Mouse (Mus musculus) lung, embryonic 14.5 days (tissue): ENCODE measurements around the gene Impdh2. TPM values are rescaled to one million over a fixed set of nuclear protein-coding genes. Genes with fewer than 3 reads are reported as not detected.
"Not testable (repeated sequence)": the region's sequence is repeated elsewhere in the genome, so short reads cannot be mapped to it uniquely, and the experiment has no call there.

ENCODE experiments used
- ATAC-seq: fragments of 200-750 bp; cut with Nextera tagmentation; 2 replicates; pipeline ENCODE4 v1.8.0; 2017; ENCODE audit warnings: mild to moderate bottlenecking, moderate TSS enrichment, moderate library complexity; ENCODE audit not compliant: insufficient read depth
- DNase-seq: peaks from one replicate; pipeline ENCODE4 v3.0.0-alpha.2; 2015
- H3K27ac ChIP-seq: fragments of 300-500 bp; sonication (generic); 2 replicates; pipeline ENCODE4 v1.5.1; 2014; ENCODE audit warnings: low read depth, mild to moderate bottlenecking, moderate library complexity
- H3K27me3 ChIP-seq: fragments of 300-500 bp; sonication (generic); 2 replicates; pipeline ENCODE4 v1.6.1; 2014; ENCODE audit warnings: low read length, control low read depth; ENCODE audit not compliant: insufficient read depth
- H3K36me3 ChIP-seq: fragments of 300-500 bp; sonication (generic); 2 replicates; pipeline ENCODE4 v1.6.1; 2014; ENCODE audit warnings: control low read depth; ENCODE audit not compliant: insufficient read depth
- H3K4me1 ChIP-seq: fragments of 300-500 bp; sonication (generic); 2 replicates; pipeline ENCODE4 v1.6.1; 2014; ENCODE audit warnings: antibody characterized with exemption, control low read depth; ENCODE audit not compliant: insufficient read depth
- H3K4me2 ChIP-seq: fragments of 300-500 bp; sonication (generic); 2 replicates; pipeline ENCODE4 v1.6.1; 2014; ENCODE audit warnings: mild to moderate bottlenecking
- H3K4me3 ChIP-seq: fragments of 300-500 bp; sonication (generic); 2 replicates; pipeline ENCODE4 v1.5.1; 2014; ENCODE audit warnings: low read depth, low read length
- H3K9ac ChIP-seq: fragments of 300-500 bp; sonication (generic); 2 replicates; pipeline ENCODE4 v1.6.1; 2014
- H3K9me3 ChIP-seq: fragments of 300-500 bp; sonication (generic); 2 replicates; pipeline ENCODE4 v1.6.1; 2016; ENCODE audit warnings: low read depth, low read length, control low read depth
- CTCF ChIP-seq: IDR thresholded peaks from 2 replicates; pipeline ENCODE4 v1.5.1; 2016; ENCODE audit warnings: antibody characterized with exemption, low read depth
- WGBS: fragments of 180-500 bp; shearing (Covaris S2); extraction: QIAGEN DNeasy Blood & Tissue Kit; methylation state at CpG from one replicate; pipeline ENCODE4 v1.1.7; 2014; 5-methylcytosine and 5-hydroxymethylcytosine counted together
- polyA plus RNA-seq: library from polyadenylated mRNA; unstranded; fragments of >200 nt; fragmentation: Nextera tagmentation; extraction: Ambion mirVana; gene quantifications from 2 replicates; pipeline ENCODE4 v1.2.1, GENCODE M21; 2014

Impdh2 gene
- polyA plus RNA-seq, 1 experiment from 2014 or later = 202 TPM

DNA sequence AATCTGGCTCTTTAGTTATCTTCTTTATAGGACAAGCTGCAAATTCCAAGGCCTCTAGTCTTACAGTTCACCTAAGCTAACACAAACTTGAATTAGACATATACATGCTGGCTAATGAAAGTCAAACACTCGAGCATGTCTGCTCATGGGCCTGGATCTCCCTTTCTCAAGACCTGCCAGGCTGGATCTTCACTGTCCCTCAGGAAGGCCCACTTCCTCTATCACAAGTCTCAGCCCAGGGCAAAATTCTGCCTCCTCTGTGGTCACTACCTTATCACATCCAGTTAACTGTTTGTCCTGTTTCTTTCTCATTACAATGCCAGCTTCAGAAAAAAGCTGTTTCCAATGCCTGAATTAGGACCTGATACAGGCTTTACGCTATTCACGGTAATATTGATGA, 34.3 kb downstream of the Impdh2 start:
- Histone ChIP-seq H3K27me3 (no peaks in the 10 kb centered on the region), H3K36me3 (no peaks in the 10 kb centered on the region), H3K27ac (no peak overlapping the region), H3K4me2 (no peak overlapping the region), H3K9ac (no peak overlapping the region), H3K4me1 (no peaks in the 10 kb centered on the region), H3K9me3 (no peaks in the 10 kb centered on the region), H3K4me3 (no peak overlapping the region)
- no peak for DNase-seq
- no peak for TF ChIP-seq CTCF
- no peak for ATAC-seq
- 69% methylated on average over 3 of the region's 3 CpGs for WGBS

- 0 out of 2 replicates have a peak, but pooled peaks have one; percentile 9 for TF ChIP-seq CTCF
Observed at GRCm38 (mm10) chr9:108596998-108597764, 37.1 kb downstream of the Impdh2 start, which contains the start of gene P4htm. P4htm (minus strand) TSS chr9:108597667.

DNA sequence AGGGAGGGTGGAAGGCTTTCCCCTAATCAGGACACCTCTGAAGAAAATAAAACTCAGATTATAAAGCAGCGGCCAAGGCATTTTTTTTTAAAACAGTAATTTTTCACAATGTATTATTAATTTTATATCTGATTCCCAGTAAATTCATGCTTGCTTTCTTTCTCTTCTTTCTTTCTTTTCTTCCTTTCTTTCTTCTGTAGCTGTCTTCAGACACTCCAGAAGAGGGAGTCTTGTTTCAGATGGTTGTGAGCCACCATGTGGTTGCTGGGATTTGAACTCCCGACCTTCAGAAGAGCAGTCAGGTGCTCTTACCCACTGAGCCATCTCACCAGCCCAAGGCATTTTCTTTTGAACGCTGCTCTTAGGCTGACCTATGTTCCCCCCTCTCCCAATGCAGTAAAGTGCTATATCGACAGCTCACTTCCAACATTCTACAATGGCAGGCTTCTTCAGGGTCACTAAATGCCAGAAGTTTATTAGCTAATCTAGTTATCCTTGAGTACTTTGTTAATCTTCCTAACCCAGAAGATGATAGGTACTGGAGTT, 39.0 kb downstream of the Impdh2 start:
- H3K9ac ChIP-seq = no peak overlapping the region
- no peaks in the 10 kb centered on the region for H3K4me1 ChIP-seq
- no peaks in the 10 kb centered on the region for H3K27me3 ChIP-seq
- H3K27ac ChIP-seq = no peak overlapping the region
- H3K4me2 ChIP-seq = no peak overlapping the region
- H3K9me3 ChIP-seq = no peaks in the 10 kb centered on the region
- no peak overlapping the region for H3K4me3 ChIP-seq
- DNase-seq = peak; percentile 50
- peaks cover 13% of the 10 kb centered on the region for H3K36me3 ChIP-seq
- WGBS = 64% methylated on average over 4 of the region's 4 CpGs
- no peak for TF ChIP-seq CTCF
- ATAC-seq = no peak

More at GRCm38 (mm10) chr9:108596998-108597764, 37.1 kb downstream of the Impdh2 start, which contains the start of gene P4htm:
- peak within 1 kb of the TSS; percentile 96 for H3K4me2 ChIP-seq
- H3K9me3 ChIP-seq = no peaks in the 10 kb centered on the region
- peak within 1 kb of the TSS; percentile 69 for H3K4me3 ChIP-seq
- peak; percentile 81 for ATAC-seq
- no peak within 1 kb of the TSS; the same call in 1 of the 2 replicates for H3K27ac ChIP-seq
- H3K36me3 ChIP-seq = no peaks in the 10 kb centered on the region
- under 1% methylated on average over 68 of the region's 69 CpGs for WGBS
- peak; percentile 80 for DNase-seq
- H3K27me3 ChIP-seq = no peaks in the 10 kb centered on the region
- peak within 1 kb of the TSS; percentile 64 for H3K9ac ChIP-seq
- H3K4me1 ChIP-seq = no peaks in the 10 kb centered on the region

DNA sequence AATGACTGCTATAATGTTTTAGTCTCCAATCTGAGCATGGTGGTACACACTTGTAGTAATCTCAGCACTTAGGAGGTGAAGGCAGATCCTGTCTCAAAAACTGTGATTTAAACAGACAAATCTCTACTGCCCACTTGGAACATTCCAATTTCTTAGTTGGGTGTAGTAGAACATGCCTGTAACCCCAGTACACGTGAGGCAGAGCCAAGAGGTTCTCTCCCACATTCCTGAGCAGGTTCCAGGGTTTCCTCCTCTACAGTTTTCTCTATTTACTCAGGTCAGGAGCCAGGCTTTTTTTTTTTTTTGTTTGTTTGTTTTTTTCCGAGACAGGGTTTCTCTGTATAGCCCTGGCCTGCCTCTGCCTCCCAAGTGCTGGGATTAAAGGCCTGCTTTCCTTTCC, 39.9 kb downstream of the Impdh2 start:
- no peak overlapping the region for H3K4me2 ChIP-seq
- no peak overlapping the region for H3K9ac ChIP-seq
- no peaks in the 10 kb centered on the region for H3K9me3 ChIP-seq
- peaks cover 22% of the 10 kb centered on the region for H3K36me3 ChIP-seq
- H3K27ac ChIP-seq = no peak overlapping the region
- DNase-seq = no peak
- 23% methylated on average over 2 of the region's 2 CpGs for WGBS
- no peaks in the 10 kb centered on the region for H3K27me3 ChIP-seq
- no peak overlapping the region for H3K4me3 ChIP-seq
- no peak for ATAC-seq
- TF ChIP-seq CTCF = no peak
- H3K4me1 ChIP-seq = no peaks in the 10 kb centered on the region

DNA sequence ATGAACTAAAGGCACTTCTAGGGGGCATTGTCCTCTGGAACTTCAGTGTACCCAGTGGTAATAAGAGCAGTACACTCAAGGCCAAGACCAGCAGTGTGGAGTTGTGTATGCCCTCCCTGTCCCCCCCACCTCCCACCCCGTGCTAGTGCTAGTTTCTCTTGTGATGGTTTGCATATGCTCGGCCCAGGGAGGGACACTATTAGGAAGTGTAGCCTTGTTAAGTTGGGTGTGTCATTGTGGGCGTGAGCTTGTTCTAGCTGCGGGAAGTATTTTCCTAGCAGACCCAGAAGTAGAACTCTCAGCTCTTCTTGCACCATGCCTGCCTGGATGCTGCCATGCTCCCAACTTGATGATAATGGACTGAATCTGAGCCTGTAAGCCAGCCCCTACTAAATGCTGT, 41.9 kb downstream of the Impdh2 start:
- no peak overlapping the region for H3K4me2 ChIP-seq
- H3K4me1 ChIP-seq = no peaks in the 10 kb centered on the region
- H3K9me3 ChIP-seq = no peaks in the 10 kb centered on the region
- TF ChIP-seq CTCF = no peak
- peaks cover 39% of the 10 kb centered on the region for H3K36me3 ChIP-seq
- DNase-seq (no peak), ATAC-seq (no peak)
- no peak overlapping the region for H3K9ac ChIP-seq
- no peaks in the 10 kb centered on the region for H3K27me3 ChIP-seq
- 74% methylated on average over 4 of the region's 4 CpGs for WGBS
- no peak overlapping the region for H3K4me3 ChIP-seq
- no peak overlapping the region for H3K27ac ChIP-seq

DNA sequence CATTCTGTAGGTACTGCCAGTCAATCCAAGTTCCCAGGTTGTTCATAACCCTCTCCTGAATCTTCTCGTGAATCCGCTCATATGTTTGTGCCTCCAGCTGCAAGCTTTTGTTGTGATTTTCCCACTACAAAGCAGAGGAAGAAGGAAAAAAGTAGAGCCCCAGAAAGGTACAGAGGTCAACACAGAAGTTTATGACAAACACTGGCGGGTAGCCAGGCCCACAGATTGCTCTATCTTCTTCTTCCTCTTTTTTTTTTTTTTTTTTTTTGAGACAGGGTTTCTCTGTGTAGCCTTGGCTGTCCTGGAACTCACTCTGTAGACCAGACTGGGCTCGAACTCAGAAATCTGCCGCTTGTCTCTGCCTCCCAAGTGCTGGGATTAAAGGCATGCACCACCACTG, 47.8 kb downstream of the Impdh2 start:
- ATAC-seq, DNase-seq, H3K4me1 ChIP-seq, H3K27me3 ChIP-seq, H3K4me2 ChIP-seq, H3K9ac ChIP-seq, H3K4me3 ChIP-seq, H3K27ac ChIP-seq, H3K9me3 ChIP-seq: not testable (repeated sequence)
- 82% methylated on average over 5 of the region's 5 CpGs for WGBS
- peaks cover 97% of the 10 kb centered on the region for H3K36me3 ChIP-seq

GRCm38 (mm10) chr9:108608889-108609288, 48.8 kb downstream of the Impdh2 start:
- ATAC-seq (no peak), DNase-seq (no peak)
- Histone ChIP-seq H3K27ac (no peak overlapping the region), H3K4me2 (no peak overlapping the region), H3K27me3 (no peaks in the 10 kb centered on the region), H3K36me3 (peaks cover 97% of the 10 kb centered on the region), H3K4me3 (no peak overlapping the region), H3K9ac (no peak overlapping the region), H3K9me3 (no peaks in the 10 kb centered on the region), H3K4me1 (no peaks in the 10 kb centered on the region)
- 80% methylated on average over 4 of the region's 4 CpGs for WGBS
- TF ChIP-seq CTCF = no peak
